Mouse (Mus musculus): ENCODE measurements at regions not wholly inside any gene's neighbourhood (a gene's known extent, or its start where the extent isn't known, plus 50 kb on each side); places are given as distances from the start of the nearest gene placed in this dataset.

- Histone ChIP-seq H3K9ac (replicated peaks) (no peak overlapping the region), H3K4me2 (no peak overlapping the region), H3K27ac (no peak overlapping the region), H3K4me3 (replicated peaks) (no peak overlapping the region), H3K4me1 (replicated peaks) (no peaks in the 10 kb centered on the region), H3K27me3 (no peaks in the 10 kb centered on the region), H3K9me3 (no peaks in the 10 kb centered on the region), H3K36me3 (no peaks in the 10 kb centered on the region)
- no peak for ATAC-seq (ENCODE audit: insufficient number of reproducible peaks, insufficient read depth, low FRiP score, low TSS enrichment, low read depth)
- WGBS: 82% methylated on average over 2 of the region's 2 CpGs
Measured at GRCm38 (mm10) chr14:71882871-71883270, 608.8 kb downstream of the Gm9195 start.

DNA sequence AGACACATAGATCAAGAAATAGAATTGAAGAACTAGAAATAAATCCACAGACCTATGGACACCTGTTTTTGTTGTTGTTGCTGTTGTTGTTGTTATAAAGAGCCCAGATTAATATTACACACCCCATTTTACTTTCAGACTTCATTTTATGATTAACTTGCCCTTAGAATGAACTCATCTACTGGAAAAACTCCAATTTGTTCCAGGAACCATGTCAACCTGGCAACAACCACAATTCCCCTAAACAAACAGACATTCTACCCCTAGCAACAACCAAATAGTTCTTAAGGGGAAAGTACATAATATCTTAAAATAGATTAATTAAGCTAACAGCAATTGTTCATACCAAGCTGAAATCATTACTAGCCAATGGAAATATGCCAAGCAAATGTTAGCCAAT lies 646.1 kb downstream of the Gm9195 start:
- Histone ChIP-seq H3K9ac (replicated peaks) (no peak overlapping the region), H3K27ac (no peak overlapping the region), H3K36me3 (no peaks in the 10 kb centered on the region), H3K4me2 (no peak overlapping the region), H3K27me3 (no peaks in the 10 kb centered on the region), H3K9me3 (no peaks in the 10 kb centered on the region), H3K4me1 (replicated peaks) (no peaks in the 10 kb centered on the region), H3K4me3 (replicated peaks) (no peak overlapping the region)
- no peak for ATAC-seq (ENCODE audit: insufficient number of reproducible peaks, insufficient read depth, low FRiP score, low TSS enrichment, low read depth)

GRCm38 (mm10) chr14:71808863-71809487 lies 682.7 kb downstream of the Gm9195 start:
- Histone ChIP-seq H3K4me2 (no peak overlapping the region), H3K4me3 (replicated peaks) (no peak overlapping the region), H3K27ac (no peak overlapping the region), H3K4me1 (replicated peaks) (peaks cover 14% of the 10 kb centered on the region), H3K36me3 (no peaks in the 10 kb centered on the region), H3K9me3 (no peaks in the 10 kb centered on the region), H3K27me3 (peaks cover 46% of the 10 kb centered on the region), H3K9ac (replicated peaks) (no peak overlapping the region)
- 63% methylated on average over 13 of the region's 13 CpGs for WGBS
- ATAC-seq (ENCODE audit: insufficient number of reproducible peaks, insufficient read depth, low FRiP score, low TSS enrichment, low read depth): no peak

DNA sequence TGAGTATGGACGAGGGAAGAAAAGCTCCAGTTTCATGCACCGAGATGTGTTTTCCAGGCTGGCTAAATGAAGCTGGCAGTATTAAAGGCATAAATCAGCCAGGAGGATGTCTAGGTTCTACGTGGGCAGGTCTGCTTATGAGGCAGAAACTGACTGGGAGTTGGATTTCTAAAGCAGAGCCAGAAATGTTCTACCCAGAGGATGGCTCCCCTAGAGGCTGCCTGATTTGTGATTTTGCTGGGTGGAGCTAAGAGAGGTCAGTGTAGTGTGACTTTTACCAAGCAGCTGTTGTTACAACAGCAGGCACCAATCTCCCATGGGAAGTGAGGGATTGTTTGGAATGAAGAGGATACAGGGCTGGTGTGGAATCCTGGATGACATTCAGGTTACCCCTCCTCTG lies 686.0 kb downstream of the Gm9195 start:
- peaks cover 27% of the 10 kb centered on the region for H3K27me3 ChIP-seq
- no peak overlapping the region for H3K9ac ChIP-seq (replicated peaks)
- H3K4me2 ChIP-seq: no peak overlapping the region
- no peaks in the 10 kb centered on the region for H3K36me3 ChIP-seq
- no peak overlapping the region for H3K4me3 ChIP-seq (replicated peaks)
- H3K9me3 ChIP-seq: no peaks in the 10 kb centered on the region
- ATAC-seq (ENCODE audit: insufficient number of reproducible peaks, insufficient read depth, low FRiP score, low TSS enrichment, low read depth): no peak
- peaks cover 14% of the 10 kb centered on the region for H3K4me1 ChIP-seq (replicated peaks)
- no peak overlapping the region for H3K27ac ChIP-seq
- WGBS: 58% methylated on average over 3 of the region's 3 CpGs

- Histone ChIP-seq H3K27ac (no peak overlapping the region), H3K9ac (replicated peaks) (no peak overlapping the region), H3K36me3 (no peaks in the 10 kb centered on the region), H3K4me1 (replicated peaks) (no peaks in the 10 kb centered on the region), H3K4me3 (replicated peaks) (no peak overlapping the region), H3K27me3 (no peaks in the 10 kb centered on the region), H3K4me2 (no peak overlapping the region), H3K9me3 (no peaks in the 10 kb centered on the region)
- no peak for ATAC-seq (ENCODE audit: insufficient number of reproducible peaks, insufficient read depth, low FRiP score, low TSS enrichment, low read depth)
- WGBS: 80% methylated on average over 4 of the region's 4 CpGs
Measured at GRCm38 (mm10) chr14:71799861-71800260, 691.8 kb downstream of the Gm9195 start.

DNA sequence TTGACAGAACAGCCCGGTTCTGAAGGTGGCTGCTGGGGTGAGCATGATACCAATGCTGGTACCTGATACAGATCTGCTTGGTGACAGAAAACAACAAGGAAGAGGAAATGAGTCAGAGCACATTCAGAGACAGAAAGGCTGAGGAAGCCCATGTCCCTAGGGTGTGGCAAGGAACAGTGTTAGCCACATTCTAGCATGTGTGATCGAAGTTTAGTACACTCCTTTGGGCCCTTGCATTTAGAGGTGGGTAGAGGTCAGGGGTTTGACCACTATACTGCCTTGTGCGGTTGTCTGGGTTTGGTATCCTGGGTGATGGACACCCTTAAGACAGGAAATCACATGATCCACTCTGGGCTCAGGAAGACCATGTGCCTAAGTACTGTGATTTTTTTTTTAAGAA lies 695.9 kb downstream of the Gm9195 start:
- no peak for ATAC-seq (ENCODE audit: insufficient number of reproducible peaks, insufficient read depth, low FRiP score, low TSS enrichment, low read depth)
- Histone ChIP-seq H3K4me1 (replicated peaks) (no peaks in the 10 kb centered on the region), H3K4me2 (no peak overlapping the region), H3K27ac (no peak overlapping the region), H3K4me3 (replicated peaks) (no peak overlapping the region), H3K27me3 (no peaks in the 10 kb centered on the region), H3K9ac (replicated peaks) (no peak overlapping the region), H3K36me3 (no peaks in the 10 kb centered on the region), H3K9me3 (no peaks in the 10 kb centered on the region)
- WGBS: 86% methylated on average over 3 of the region's 3 CpGs

GRCm38 (mm10) chr14:71776990-71777525 lies 714.6 kb downstream of the Gm9195 start:
- Histone ChIP-seq H3K4me1 (replicated peaks) (no peaks in the 10 kb centered on the region), H3K4me2 (no peak overlapping the region), H3K9me3 (no peaks in the 10 kb centered on the region), H3K27ac (no peak overlapping the region), H3K4me3 (replicated peaks) (no peak overlapping the region), H3K27me3 (no peaks in the 10 kb centered on the region), H3K36me3 (no peaks in the 10 kb centered on the region), H3K9ac (replicated peaks) (no peak overlapping the region)
- 68% methylated on average over 1 of the region's 1 CpGs for WGBS
- no peak for ATAC-seq (ENCODE audit: insufficient number of reproducible peaks, insufficient read depth, low FRiP score, low TSS enrichment, low read depth)

GRCm38 (mm10) chr14:71766856-71767255 lies 724.8 kb downstream of the Gm9195 start:
- no peak for ATAC-seq (ENCODE audit: insufficient number of reproducible peaks, insufficient read depth, low FRiP score, low TSS enrichment, low read depth)
- Histone ChIP-seq H3K4me1 (replicated peaks) (no peaks in the 10 kb centered on the region), H3K9me3 (no peaks in the 10 kb centered on the region), H3K4me2 (no peak overlapping the region), H3K9ac (replicated peaks) (no peak overlapping the region), H3K27ac (no peak overlapping the region), H3K36me3 (no peaks in the 10 kb centered on the region), H3K4me3 (replicated peaks) (no peak overlapping the region), H3K27me3 (no peaks in the 10 kb centered on the region)
- WGBS: 85% methylated on average over 1 of the region's 1 CpGs

GRCm38 (mm10) chr14:71728542-71728941 lies 763.1 kb downstream of the Gm9195 start:
- Histone ChIP-seq H3K4me2 (no peak overlapping the region), H3K9ac (replicated peaks) (no peak overlapping the region), H3K27me3 (no peaks in the 10 kb centered on the region), H3K4me3 (replicated peaks) (no peak overlapping the region), H3K4me1 (replicated peaks) (no peaks in the 10 kb centered on the region), H3K36me3 (no peaks in the 10 kb centered on the region), H3K27ac (no peak overlapping the region), H3K9me3 (no peaks in the 10 kb centered on the region)
- ATAC-seq (ENCODE audit: insufficient number of reproducible peaks, insufficient read depth, low FRiP score, low TSS enrichment, low read depth): no peak
- WGBS: 93% methylated on average over 4 of the region's 4 CpGs

- WGBS: 58% methylated on average over 2 of the region's 2 CpGs
Measured at GRCm38 (mm10) chr14:71723526-71723925, 768.1 kb downstream of the Gm9195 start.

GRCm38 (mm10) chr14:71709528-71710289 lies 781.9 kb downstream of the Gm9195 start:
- no peak overlapping the region for H3K4me3 ChIP-seq (replicated peaks)
- no peak overlapping the region for H3K4me2 ChIP-seq
- 61% methylated on average over 5 of the region's 5 CpGs for WGBS
- no peaks in the 10 kb centered on the region for H3K4me1 ChIP-seq (replicated peaks)
- H3K9me3 ChIP-seq: no peaks in the 10 kb centered on the region
- H3K27ac ChIP-seq: no peak overlapping the region
- no peaks in the 10 kb centered on the region for H3K36me3 ChIP-seq
- H3K9ac ChIP-seq (replicated peaks): no peak overlapping the region
- ATAC-seq (ENCODE audit: insufficient number of reproducible peaks, insufficient read depth, low FRiP score, low TSS enrichment, low read depth): no peak
- no peaks in the 10 kb centered on the region for H3K27me3 ChIP-seq

More at GRCm38 (mm10) chr14:71723526-71723925, 768.1 kb downstream of the Gm9195 start:
- Histone ChIP-seq H3K9me3 (no peaks in the 10 kb centered on the region), H3K4me1 (replicated peaks) (no peaks in the 10 kb centered on the region), H3K4me2 (no peak overlapping the region), H3K27ac (no peak overlapping the region), H3K36me3 (no peaks in the 10 kb centered on the region), H3K4me3 (replicated peaks) (no peak overlapping the region), H3K9ac (replicated peaks) (no peak overlapping the region), H3K27me3 (no peaks in the 10 kb centered on the region)
- no peak for ATAC-seq (ENCODE audit: insufficient number of reproducible peaks, insufficient read depth, low FRiP score, low TSS enrichment, low read depth)
